Mouse (Mus musculus): ENCODE measurements around the gene Idnk. TPM values are rescaled to one million over a fixed set of nuclear protein-coding genes. Genes with fewer than 3 reads are reported as not detected.

Gene Idnk
- total RNA-seq, 2 experiments from 2014 or later = 16.7 to 17.6 TPM

DNA sequence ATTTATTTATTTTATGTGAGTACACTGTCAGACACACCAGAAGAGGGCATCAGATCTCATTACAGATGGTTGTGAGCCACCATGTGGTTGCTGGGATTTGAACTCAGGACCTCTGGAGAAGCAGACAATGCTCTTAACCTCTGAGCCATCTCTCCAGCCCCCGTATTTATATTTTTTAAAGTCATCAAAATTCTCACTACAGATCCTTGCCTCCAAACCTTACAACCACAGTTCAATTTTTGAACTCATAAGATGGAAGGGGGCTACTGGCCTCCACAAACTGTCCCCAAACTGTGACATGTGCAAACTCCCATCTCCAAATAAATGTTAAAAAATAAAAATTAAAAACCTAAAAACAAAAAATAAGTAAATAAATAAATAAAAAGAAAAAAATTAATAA is 9.7 kb upstream of the Idnk start:
- no peak for DNase-seq

DNA sequence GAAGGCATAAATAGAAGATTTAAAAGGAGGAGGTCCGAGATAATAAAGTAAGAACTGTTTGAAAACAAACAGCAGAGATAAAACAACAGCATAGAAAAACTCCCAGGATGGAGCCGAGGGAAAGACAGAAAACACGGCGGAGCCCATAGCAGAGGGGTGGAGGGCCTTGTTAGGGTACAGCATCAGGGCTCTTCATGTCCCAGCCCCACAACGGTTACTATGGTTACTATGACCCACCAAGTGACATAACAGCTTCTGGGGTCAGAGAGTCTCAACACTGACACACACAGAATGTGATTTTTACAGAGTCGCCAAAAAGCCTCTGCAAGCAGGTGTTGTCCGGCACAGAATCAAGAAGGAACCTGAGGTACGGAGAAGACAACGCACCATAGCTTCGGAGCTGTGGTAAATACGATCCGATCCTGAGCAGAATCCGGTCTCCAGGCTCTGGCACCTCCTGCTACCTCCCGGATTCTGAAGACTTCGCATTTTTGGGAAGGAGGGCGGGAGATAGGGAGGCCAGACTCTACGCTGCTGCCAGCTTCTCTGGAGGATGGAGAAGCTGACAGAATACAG is 9.1 kb upstream of the Idnk start:
- DNase-seq = peak; percentile 46

DNA sequence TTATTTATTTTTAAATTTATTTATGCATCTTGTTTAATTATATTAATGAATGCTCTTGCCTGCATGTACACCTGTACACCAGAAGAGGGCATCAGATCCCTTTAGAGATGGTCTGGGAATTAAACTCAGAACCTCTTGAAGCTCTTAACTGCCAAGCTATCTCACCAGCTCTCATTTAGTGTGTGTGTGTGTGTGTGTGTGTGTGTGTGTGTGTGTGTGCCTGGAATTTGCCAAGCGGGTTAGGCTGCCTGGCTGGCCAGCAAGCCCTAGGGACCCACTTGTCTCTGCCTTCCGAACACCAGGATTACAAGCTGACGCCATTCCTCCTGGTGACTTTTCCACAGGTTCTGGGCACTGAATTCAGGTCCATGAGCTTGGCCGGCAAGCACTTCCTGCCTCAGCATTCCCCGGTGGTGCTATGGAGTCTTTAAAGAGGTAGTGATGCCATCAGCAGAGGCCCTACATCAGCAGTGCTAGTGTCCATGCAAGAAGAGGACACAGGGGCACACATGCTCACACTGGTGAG is 8.4 kb upstream of the Idnk start:
- peak; percentile 32 for DNase-seq

DNA sequence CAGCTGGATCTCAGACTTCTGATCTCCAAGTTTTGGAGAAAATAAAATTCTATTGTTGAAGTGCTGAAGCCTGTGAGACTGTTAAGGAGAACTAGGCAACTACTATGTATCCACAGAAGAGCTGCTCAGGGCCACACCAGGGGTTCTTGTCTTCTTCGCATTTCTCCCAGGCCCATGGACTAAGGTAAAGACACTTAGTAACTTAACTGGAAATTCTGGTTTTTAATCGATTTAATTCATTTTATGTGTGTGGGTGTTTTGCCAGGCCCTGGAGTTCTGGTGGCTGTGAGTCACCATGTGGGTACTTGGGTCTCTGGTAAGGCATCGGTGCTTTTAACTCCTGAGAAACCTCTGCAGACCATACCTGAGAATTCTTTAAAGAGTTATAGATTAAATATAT is 7.8 kb upstream of the Idnk start:
- no peak for DNase-seq

DNA sequence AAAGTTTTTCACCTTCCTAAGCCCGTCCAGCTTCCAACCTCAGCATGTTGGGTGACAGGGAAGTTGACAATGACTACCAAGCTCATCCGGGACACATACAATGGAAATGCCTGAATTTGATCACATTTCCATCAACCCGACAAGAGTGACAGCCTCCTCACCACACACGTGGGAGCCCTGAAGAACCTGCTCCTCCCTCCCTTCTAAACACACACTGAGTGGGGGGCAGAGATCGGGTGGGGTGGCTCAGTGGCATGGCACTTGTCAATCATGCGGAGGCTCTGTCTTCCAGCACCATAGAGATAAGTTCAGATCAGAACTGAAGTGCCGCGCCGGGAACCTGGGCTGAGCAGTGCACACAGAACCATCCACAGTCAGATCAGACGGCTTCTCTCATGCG is 7.0 kb upstream of the Idnk start:
- DNase-seq = no peak

DNA sequence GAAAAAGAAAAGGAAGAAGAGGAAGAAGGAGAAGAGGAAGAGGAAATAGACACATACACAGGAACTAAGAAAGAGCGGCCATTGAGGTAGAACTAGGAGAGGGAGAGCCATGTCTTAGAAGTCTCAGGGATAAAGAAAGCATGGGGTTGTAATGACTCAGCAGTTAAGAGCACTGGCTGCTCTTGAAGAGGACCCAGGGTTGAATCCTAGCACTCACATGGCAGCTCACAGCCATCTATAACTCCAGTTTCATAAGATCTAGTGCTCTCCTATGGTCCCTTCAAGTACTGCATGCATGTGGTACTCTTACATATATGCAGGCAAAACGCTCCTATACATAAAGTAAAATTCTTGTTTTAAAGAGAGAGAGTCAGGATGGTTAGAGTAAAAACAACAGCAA is 1.4 kb upstream of the Idnk start:
- DNase-seq = no peak

DNA sequence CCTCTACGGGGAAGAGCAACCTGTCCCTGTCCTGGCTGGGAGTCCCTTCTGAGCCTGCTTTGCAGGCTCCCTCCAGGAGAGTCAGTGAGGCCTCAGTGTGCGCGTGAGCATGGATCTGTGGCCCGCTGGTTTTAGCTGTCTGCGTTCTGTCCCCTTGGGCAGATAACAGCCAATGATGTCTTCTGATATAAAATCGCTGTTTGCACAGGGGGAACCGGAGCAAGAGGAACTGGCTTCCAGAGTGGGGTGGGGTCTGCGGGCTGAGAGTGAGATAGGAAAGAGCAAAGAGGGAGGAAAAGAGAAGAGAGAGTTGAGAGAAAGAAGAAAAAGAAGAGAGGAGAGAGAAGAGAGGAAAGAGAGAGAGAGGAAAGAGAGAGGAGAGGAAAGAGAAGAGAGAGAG is 413 bp upstream of the Idnk start:
- no peak for DNase-seq

DNA sequence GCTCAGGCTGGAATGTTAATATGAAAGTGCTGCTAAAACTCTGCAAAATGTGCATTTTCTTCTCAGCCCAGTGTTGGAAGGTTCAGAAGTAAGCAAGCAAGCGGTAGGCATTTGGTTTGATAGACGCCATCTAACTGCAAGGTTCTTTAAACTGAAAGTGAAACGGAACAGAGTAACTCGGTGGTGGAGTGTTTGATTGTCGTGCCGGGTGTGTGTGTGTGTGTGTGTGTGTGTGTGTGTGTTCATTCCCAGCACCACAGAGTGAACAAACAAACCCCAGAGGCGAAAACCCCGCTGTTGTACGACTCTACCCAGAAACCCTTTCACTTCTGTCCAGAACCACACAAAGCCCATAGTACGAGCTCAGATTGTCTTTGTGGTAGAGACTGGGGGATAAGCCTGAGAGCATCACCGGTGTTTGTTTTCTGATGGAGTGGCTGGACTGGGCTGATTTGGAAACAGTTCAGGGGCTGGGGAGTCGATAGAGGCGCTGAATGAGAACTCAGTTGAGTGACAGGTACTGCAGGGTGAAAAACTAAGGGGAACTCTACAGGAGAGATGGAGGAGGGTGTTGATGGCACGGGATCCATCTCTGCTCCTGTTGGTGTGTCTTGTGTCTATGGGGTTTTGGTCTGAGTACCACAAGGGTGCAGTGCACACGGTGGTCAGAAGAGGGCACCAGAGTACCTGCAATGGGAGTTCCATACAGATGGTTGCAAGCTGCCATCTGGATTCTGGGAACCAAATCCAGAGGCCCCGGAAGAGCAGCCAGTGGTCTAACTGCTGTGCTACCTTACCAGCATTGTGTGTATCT is 857 bp downstream of the Idnk start:
- DNase-seq = peak; percentile 93

DNA sequence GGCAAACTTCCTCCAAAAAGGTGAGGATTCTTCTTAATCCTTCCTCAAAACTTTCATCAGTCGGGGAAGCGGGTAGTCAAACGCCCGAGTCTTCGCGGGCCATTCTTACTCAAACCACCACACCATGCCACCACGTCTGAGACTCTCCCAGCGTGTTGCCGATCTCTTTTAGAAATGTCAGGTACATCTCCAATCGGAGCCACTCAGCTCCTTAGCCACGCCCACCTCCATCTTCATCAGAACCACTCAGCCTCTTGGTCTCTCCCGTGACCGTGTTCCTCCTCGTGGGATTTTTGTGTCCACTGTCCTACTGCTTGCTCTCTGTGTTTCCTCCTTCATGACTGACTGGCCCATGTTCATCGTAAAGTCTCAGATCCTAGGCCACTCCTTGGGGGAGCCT is 3.3 kb downstream of the Idnk start:
- DNase-seq = no peak

DNA sequence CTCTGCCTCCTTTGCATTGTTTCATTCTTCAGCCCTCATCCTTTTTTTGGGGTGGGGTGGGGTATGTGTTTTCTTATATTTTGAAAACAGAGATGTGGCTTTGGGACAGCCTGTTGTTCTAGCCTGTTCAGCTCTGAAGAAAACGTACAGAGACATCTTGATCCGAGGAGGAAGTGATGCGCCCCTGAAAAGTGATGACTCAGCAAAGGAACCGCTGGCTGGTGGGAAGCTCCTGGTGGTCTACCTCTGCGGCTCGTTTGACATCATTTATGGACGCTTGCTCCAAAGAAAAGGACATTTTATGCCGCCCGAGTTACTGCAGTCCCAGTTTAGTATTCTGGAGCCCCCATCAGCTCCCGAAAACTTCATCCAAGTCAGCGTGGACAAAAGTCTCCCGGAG is 5.9 kb downstream of the Idnk start:
- no peak for DNase-seq

DNA sequence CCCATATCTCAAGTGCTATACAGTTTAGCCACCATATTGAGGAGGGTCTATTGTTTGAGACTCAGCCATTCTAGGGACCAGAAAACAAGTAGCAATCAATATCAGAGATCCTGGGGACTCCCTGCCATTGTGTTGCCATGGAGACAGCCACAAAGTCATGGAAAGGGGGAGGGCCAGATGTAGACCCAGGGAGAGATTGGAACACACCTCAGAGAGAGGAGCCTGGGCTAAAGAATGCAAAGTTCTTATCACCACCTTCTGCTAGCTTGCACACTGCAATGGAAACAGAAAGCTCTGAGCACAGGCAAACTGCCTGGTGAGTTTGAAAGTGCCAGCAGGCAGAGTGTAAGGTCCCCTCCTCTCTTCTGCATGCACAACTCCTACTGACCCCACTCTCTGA is 10.7 kb downstream of the Idnk start:
- no peak for DNase-seq

DNA sequence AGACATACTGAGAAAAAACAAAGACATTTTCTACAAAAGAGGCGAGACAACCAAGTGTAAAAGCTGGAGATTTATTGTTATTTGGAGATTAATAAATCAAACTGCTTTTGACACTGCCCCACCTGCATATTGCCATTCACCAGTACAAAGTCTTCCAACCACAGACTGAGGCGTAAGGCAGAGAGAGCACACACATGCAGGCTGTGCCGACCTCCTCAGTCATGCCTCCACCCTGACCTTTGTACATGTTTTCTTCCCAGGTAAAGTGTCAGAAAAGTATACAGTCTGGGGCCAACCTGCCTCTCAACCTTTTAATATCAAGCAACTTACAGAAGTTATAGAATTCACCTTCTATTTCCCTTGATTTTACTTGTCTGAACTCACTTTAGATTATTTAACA is 18.7 kb downstream of the Idnk start:
- DNase-seq = no peak

DNA sequence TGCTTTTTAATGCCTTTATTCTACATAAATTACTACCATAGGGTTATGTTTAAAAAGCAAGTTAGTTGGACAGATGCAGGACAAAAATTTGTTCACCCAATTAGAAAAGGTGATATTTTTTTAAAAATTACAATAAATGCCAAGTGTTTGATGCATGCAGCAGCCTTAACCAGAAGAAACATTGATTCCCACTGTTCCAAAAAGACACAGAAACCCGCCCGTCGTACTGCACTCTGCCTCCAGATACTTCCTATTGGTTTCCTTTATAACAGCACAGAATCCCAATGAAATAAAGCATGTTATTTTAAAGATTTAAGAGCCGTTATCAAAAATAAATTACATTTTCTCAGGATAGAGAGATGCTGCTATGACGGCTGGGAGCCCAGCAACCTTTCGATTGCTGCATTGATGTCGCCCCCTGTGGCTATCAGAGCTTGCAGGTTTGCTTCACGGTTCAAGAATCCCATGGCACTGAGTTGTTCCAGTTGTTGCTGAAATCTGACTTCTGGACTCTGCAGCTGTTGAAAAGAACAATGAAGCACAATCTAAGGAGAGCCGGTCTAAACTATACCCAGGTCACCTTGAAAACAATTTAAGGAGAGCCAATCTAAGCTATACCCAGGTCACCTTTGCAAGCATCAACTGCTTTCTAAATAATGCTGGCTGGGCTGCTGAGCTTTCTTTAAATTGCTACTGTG is 20.2 kb downstream of the Idnk start:
- peak; percentile 99 for DNase-seq

DNA sequence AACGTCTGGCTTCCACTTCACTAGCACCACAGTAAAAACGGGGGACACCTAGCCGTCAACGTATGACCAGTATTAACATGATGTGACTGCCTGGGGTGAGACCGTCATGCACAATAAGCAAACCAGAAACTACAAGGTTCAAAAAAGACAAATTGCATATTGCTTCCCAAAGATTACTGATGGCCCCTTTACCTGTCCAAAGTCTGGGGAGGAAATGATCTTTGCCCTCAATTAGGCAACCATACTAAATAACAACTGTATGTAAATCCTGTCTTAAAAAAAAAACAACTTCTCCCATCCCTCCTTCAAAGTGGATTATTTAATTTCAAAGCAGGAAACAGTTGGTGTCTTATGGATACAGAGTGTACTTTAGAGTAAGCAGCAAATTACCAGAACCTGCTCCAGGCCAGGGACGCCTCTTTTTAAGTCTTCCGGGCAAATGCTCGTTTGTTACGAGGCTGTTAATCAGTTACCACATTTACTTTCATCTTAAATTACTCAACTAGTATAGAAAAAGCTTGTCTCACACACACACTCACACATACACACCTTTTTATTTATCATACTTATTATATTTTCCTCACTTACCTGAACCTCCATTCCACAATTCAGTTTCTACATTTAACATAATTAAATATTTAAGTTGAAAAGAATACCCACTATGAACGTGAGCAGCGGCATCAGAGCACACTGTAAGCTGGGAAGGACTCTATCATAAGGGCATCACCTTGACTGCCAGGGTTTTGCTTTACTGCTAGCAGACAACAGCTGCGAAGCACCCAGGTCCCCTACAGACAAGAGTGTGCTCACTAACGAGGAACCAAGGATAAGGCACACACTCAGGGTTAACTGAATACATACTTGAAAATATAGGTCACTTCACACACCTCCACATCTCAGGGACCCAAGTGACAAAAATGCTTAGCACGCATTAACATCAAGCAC is 24.4 kb downstream of the Idnk start:
- no peak for DNase-seq

DNA sequence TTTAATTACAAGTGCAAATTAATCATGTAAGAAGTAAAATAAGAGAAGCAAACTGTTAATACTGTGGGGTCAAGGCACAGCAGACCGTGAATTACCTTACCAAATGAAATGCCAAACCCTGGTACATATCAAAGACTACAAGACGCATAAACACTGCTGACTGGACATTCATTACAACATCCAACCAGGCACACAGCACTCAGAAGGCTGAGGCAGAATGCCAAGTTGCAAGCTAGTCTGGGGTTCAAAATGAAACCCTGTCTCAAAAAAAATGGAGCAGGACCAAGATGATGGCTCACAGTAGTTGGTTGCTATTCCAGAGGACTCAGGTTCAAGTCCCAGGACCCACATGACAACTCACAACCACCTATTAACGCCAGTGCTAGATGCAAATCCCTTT is 26.7 kb downstream of the Idnk start:
- DNase-seq = no peak

DNA sequence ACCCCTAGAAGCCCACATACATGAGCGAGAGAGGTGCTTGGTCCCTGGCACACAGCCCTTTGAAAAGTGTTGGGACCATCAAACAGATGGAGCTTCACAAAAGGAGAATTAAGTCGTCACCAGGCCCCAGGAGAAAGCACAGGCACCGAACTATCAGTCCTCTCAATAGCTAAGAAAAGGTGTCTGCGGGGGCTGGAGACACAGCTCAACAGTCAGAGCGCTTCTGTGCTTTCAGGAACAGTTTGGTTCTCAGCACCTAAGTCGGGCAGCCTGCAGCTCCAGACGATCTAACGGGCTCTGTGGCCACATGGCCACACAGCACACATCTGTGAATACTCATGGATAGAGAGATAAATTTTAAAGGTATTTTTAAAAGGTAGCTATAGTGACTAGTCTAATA is 28.8 kb downstream of the Idnk start:
- no peak for DNase-seq

DNA sequence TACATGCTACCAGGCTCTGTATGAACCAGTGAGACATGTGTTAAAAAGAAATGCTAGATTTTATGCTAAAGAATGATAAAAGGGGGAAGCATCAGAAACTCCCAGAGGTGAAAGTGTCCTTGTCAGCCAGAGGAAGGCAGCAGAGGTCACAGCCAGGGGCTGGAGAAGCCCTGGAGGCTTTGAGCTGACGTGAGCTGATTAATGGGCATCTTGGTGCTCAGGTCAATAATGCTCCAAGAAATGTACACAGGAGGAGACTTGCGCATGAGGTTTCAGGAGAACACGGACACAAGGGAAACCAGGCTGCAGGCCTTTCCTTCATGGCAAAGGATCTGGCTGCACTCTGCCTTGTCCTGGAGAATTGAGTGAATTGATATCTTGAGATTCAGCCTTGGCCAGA is 30.3 kb downstream of the Idnk start:
- DNase-seq = no peak

DNA sequence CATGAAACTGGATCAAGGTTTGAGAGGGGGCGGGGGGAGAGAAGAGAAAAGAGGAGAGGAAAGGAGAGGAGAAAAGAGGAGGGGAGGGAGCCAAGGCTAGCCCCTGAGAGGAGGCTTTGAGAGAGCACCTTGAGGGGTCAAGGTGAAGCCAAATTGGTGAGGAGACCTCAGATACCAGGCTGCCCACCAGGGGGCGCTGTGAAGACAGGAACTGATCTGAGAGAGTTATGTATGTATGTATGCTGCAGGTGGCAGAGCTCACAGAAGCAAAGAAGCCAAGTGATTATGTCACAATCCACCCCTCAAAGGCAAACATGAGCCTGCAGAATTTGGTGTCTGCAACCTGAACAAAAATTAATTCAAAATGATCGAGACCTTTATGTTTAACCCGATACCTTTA is 31.0 kb downstream of the Idnk start:
- peak; percentile 92 for DNase-seq

DNA sequence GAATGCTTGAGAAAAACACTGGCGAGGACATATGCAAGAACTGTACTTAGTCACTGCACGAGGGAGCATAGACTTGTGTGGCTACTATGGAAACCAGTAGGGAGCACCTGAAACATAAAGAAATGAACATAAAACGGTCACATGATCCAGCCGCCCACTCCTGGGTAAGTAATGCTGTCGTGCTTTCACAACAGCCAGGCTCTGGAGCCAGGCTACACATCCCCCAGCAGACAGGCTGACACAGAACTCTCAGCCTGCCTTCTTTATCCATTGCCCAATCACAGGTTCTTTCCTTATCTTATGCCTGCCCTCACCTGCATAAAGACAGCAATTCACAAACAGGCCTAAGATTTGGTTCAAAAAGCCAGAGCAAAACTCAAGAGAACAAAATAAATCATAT is 32.0 kb downstream of the Idnk start:
- DNase-seq = no peak

DNA sequence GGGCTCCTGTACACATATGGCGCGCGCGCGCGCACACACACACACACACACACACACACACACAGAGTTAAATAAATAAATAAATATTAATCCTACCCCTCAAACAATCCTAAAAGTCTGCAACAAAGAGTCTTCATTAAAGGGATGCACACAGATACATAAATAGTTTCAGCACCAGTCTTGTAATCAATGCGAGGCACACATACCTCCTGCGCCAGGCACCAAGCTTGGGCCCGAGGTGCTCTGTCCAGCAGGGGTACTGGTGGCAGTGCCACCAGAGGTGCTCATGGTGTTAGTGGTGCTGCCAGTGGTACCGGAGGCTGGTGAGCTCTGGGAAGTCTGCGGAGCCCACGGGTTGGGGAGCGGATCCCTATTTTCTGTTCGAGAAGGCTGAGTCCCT is 34.1 kb downstream of the Idnk start:
- DNase-seq = no peak

DNA sequence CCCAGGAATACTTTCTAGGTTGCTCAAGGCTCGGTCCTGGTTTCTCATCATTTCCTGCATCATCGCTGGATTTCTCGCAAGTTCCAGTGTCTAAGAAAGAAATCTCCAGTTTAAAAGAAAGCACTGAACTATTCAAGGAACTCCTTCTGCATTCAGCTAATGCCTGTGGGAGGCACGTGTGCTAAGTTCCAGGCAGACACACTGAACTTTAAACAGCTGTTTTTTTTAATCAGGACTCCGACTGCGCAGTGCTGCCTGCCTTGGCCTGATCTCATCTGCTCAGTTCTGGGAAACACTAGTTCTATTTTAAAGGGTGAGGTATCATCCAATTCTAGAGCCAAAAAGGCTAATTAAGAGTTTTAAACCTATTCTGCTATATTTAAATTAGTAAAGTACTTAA is 34.7 kb downstream of the Idnk start:
- no peak for DNase-seq

DNA sequence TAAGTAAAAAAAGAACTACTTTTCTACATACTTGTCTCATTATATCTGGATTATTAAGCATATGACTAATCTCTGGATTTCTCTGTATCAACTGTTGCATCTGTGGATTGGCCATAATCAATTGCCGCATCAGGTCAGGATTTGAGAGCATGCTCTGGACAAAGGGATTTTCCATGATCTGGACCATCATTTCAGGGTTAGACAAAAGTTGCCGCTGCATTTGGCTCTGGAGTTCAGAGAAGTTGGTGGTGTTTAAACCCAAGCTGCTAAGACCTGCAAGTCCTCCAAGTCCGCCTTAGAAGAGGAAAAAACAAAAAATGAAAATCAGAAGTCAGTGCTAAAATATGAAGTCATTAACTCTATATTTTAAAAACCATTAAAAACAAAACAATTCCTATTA is 35.8 kb downstream of the Idnk start:
- DNase-seq = no peak

DNA sequence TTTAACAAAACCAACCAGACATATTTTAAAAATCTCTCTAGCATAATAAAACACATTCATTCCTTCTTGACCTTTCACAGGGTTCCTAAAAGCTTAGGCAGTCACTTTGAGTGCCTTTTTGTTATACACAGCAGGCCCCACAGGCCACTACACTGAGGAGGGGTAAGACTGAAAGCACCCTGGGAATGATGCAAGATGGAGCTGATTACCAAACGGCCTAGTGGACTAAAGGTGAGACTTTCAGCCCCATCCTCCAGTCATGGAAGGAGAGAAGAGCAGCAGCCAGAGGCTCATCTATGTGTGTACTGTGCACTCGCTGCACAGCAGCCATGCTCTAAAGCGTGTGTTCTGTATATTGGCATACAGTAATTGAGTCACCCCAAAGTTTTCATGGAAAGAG is 37.5 kb downstream of the Idnk start:
- no peak for DNase-seq
